Mouse (Mus musculus) cerebellum, postnatal 4 days (tissue): Measurements from ENCODE around the gene Tnik.

ENCODE experiments used
- DNase-seq, 2 experiments: peaks; one replicate each; pipeline ENCODE4 v3.0.0; 2022; ENCODE audit warnings: low spot score in 2 of 2, mixed read lengths in 1 of 2

Gene Tnik

DNA sequence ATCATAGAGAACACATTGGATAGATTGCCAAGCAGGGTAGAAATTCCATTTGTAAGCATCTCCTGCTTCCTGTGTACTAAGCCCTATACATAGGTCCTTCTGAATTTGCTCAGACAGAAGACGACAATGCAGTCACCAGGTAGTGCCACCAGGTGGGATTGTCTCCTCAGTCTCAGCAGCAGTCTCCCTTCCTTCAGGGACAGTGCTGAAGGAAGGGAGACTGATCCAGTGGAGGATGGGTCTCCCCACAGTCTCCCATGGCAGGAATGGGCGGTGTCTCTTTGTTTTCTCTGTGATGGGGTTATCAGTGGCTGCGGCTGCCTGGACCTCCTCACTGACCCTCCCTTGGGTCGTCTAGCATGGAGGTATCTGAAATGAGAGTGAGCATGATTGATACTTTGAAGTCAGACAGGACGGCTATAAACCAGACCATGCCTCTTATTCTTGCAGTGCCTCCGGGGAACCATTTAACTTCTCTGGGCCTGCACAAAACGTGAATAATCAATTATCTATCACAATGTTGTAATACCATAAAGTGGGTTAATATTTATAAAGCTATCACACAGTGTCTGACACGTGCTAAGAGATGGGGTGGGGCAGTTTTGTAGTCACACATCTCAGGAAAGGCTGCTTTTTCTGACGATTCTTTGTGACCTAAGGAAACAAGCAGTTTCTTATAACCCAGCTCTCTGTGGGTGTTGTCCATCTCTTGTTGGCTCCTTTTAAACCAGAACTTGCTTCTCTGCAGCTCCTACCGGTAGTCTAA is 285.1 kb downstream of the Tnik start:
- DNase-seq: no peak

GRCm38 (mm10) chr3:28549391-28549790 is 286.4 kb downstream of the Tnik start:
- DNase-seq: no peak

GRCm38 (mm10) chr3:28550497-28551093 is 287.6 kb downstream of the Tnik start:
- DNase-seq: peak in 1 of 2 experiments; percentile 21

- no peak for DNase-seq
Measured at GRCm38 (mm10) chr3:28551756-28552155, 288.7 kb downstream of the Tnik start.

- peak in 1 of 2 experiments; percentile 52 for DNase-seq
Measured at GRCm38 (mm10) chr3:28554934-28555333, 291.9 kb downstream of the Tnik start.

DNA sequence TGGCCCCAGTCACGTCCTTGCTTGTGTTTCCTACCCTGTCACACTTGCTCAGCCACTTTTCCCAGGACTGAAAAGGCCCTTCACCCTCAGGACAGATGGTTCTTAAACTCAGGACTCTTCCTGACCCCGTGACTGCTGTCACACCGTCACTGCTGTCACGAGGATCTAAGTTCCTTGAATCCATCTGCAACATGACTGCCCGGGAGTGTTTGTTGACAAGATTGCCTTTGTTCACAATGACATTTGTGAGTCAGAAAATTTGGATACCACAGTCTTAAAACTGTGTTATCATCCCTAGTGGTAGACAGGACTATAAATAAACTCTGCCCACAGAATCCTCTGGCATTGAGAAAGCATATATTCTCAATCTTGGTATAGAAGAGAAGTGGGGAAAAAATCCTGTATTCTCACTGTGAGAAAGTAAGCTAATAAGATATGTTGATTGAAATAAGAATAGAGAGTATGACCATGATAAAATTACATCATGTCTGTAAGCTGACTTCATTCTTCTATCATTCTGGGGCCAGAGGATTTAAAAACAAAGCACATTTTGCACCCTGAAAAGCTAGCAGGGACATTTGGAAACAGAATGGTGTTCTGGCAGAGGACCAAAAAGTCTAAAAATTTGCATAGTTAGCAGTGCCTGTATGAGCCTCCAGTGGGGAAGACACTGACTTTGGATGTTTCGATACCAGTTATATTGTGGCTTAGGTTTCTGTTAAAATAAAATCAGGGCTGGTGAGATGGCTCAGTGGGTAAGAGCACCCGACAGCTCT is 293.0 kb downstream of the Tnik start:
- no peak for DNase-seq

DNA sequence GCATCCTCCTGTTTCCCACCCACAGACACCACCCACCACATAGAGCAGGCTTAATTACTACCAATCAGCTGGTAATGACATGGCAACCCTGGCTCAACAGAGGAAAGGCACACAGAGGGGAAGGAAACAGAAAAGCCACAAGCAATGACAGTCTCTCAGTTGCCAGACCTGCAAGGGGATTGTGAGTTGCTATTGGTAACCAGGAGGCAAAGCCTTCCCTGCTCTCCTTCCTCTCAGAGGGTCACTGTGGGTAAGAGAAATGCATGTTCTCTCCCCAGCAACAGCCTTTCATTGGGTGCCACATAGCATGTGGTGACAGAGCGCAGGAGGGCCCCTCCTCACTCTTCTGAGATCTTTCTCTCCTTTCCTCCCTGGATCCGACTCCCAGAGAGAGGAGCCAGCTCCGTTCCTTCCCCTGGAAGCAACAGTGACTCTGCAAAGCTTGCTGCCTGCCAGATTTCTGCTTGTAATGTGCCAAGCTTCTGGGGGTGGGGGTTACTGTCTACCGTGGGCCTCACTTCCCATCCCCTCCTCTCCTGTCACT is 295.4 kb downstream of the Tnik start:
- DNase-seq: peak in 1 of 2 experiments; percentile 43

DNA sequence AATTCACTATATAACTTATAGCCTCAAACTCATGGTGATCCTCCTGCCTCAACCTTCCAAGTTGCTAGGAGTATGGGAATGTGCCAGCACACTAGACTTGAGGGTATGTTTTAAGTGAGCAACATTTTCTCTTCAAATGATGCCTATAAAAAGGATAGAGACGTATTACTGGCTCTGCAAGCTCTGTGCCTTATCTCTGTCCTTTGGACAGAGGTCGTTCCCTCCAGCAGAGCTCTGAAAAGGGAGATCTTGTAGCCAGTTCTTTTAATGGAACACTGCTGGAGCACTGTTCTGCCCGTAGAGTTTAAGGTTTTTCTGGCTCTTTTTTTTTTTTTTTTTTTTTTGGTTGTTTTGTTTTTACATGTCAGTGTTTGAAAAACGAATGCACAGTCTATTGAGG is 298.4 kb downstream of the Tnik start:
- no peak for DNase-seq

- peak in 1 of 2 experiments; percentile 27 for DNase-seq
Measured at GRCm38 (mm10) chr3:28562612-28563332, 299.8 kb downstream of the Tnik start.

DNA sequence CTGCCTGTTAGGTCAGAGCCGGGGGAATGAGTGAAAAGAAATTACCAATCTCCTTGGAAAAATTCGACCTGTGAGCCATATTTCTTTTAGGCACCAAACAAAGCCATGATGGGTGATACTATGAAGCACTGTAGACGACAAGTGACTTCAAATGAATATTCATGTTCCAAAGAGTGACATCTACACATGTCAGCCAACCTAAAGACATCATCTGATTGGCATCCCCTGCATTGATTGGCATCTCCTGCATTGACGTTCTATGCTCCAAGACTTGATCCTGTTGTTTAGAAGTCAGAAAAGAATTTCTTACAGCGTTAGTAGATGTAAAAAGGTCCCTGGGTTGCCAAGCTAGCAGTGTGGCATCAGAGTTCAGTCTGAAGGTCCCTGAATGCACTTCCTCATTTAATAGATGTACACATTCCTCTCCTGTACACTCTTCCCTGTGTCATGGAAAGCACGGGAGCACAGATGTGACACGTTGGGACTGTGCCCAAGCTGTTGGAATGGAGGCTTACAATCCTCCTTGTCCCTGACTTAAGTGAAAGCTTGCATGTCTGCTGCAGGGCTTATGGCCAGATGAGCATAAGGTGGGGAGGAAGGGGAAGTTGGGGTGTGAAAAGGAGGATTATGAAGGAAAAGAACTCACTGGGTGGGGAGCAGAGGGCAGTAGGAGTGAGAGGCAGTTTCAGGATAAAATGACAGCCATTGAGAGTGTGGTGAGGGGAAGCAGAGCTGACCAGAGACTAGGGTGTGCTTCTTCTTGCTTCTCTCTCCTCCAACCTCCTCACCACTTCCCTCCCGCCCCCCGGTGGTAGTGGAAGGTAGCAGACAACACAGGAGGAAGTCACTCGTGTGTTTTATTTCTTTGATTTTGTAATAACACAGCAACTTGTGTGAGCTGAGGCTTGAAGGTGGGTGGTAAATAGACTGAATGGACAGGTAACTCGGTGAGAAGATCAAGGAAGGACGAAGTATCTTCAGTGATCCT is 301.6 kb downstream of the Tnik start:
- DNase-seq: no peak

- peak in 1 of 2 experiments; percentile 56 for DNase-seq
Measured at GRCm38 (mm10) chr3:28577301-28577700, 314.3 kb downstream of the Tnik start.

- DNase-seq: no peak
Measured at GRCm38 (mm10) chr3:28578950-28579615, 316.1 kb downstream of the Tnik start.

- no peak for DNase-seq
Measured at GRCm38 (mm10) chr3:28585750-28586465, 322.9 kb downstream of the Tnik start.

- no peak for DNase-seq
Measured at GRCm38 (mm10) chr3:28587808-28588207, 324.8 kb downstream of the Tnik start.

DNA sequence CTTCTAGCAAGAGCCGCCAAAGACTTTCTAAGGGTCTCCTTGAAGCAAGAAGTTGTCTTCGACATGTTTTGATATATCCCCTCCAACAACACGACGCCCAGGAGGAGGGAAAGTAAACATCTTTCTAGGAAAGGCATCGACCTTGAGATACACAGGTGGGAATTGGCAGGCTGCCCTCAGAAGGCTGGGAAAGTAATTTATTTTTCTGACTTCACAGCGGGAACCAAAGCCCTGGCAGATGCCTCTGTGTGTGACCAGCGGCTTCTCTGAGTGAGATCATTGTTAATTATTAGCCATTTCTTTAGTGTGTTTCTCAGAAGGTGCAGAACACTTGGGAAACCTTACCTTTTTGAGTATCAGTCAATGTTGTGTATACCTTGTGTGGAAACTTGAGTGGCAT is 328.3 kb downstream of the Tnik start:
- DNase-seq: peak in 1 of 2 experiments; percentile 29

- DNase-seq: no peak
Measured at GRCm38 (mm10) chr3:28593922-28594321, 330.9 kb downstream of the Tnik start.

DNA sequence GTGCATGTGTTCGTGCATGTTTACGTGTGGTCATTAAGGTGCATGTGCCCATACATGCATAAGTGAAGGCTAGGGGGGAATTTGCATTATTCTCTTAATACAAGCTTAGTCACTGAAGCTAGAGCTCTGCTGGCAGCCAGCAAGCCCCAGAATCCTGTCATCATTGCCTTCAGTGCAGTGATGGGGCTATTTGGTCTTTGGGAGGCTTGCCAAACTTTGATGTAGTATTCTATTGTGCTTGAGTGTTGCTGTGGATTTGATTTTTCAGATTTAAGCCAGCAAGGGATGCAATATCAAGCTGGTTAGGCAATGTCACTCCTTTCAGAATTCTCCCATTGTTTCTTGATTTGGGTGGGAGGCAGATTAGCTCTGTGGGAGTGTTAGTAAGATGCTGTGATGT is 336.5 kb downstream of the Tnik start:
- DNase-seq: no peak

DNA sequence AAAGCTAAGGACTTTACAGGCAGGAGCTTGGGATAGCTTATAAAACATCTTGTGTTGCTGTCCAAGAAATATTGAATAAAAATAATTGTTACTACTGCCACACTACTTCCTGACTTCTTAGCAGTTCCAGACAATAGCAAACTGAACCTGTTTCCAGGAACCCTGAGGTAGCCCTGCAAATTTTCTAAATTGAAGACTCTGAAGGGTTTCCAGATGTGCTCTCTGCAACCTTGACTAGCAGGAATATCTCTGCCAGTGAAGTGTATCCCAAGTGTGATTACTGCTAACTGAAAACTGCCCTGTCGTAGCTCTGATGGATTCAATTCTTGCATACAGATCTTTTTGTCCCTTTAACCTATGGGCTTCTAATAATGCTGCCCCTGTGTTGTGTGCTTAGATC is 343.7 kb downstream of the Tnik start:
- DNase-seq: no peak

DNA sequence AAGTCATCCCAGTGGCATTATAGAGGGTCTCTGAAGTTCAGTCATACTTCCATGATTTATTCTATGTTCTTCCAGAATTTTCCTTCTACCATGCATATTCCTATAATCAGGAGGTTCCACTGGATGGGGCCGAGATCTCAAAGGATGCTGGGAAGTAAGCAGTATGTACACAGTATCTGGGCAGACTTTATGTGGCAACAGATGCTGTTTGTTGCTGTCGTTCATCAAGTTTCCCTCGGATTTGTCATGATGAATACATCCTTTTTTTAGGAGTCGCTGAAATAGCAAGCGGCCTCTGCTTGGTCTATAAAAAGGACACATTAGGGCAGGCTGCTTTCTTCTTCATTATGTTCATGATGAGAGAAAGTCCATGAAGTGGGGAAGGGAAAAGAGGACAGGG is 349.3 kb downstream of the Tnik start:
- DNase-seq: no peak
